Mouse (Mus musculus) gastrocnemius, postnatal 14 days (tissue): ENCODE measurements around the gene Piezo1. TPM values are rescaled to one million over a fixed set of nuclear protein-coding genes. Genes with fewer than 3 reads are reported as not detected.

Experiments used
- DNase-seq: peaks from one replicate; pipeline ENCODE4 v3.0.0; 2021; ENCODE audit warnings: mixed read lengths
- intact Hi-C: fragments of 180-260 bp; cut with DNase I; formaldehyde crosslinking; loops from one replicate; pipeline ENCODE4 v1.15.1; 2025; ENCODE audit warnings: low total_unique reads
- total RNA-seq, 2 experiments: library from RNA; stranded (reverse); gene quantifications; 2 replicates each; pipeline ENCODE4 v1.2.3; 2021

The Piezo1 gene
- total RNA-seq, 2 experiments from 2014 or later = 15.1 to 15.4 TPM

- intact Hi-C loops = no loop called here
- no peak for DNase-seq
Measured at GRCm38 (mm10) chr8:122572751-122573150, 21.6 kb upstream of the Piezo1 start.

GRCm38 (mm10) chr8:122571750-122572267, 20.7 kb upstream of the Piezo1 start:
- no peak for DNase-seq
- intact Hi-C loops = no loop called here

GRCm38 (mm10) chr8:122571153-122571552, 20.0 kb upstream of the Piezo1 start:
- intact Hi-C loops = no loop called here
- DNase-seq = no peak

GRCm38 (mm10) chr8:122569996-122570395, 18.9 kb upstream of the Piezo1 start:
- intact Hi-C loops = no loop called here
- DNase-seq = no peak

GRCm38 (mm10) chr8:122569329-122569728, 18.2 kb upstream of the Piezo1 start:
- no peak for DNase-seq
- intact Hi-C loops = no loop called here

- intact Hi-C loops = no loop called here
- DNase-seq = no peak
Measured at GRCm38 (mm10) chr8:122568881-122569309, 17.8 kb upstream of the Piezo1 start.

- DNase-seq = no peak
- intact Hi-C loops = no loop called here
Measured at GRCm38 (mm10) chr8:122568109-122568504, 17.0 kb upstream of the Piezo1 start.

- intact Hi-C loops = no loop called here
- peak; percentile 95 for DNase-seq
Measured at GRCm38 (mm10) chr8:122567361-122568108, 16.4 kb upstream of the Piezo1 start, which contains the start of gene Cdt1. Gene Cdt1, plus strand, starts transcription at chr8:122568015.

- intact Hi-C loops = no loop called here
- DNase-seq = no peak
Measured at GRCm38 (mm10) chr8:122566766-122567165, 15.6 kb upstream of the Piezo1 start.

GRCm38 (mm10) chr8:122564363-122565352, 13.5 kb upstream of the Piezo1 start:
- intact Hi-C loops = no loop called here
- DNase-seq = no peak

- no peak for DNase-seq
- intact Hi-C loops = no loop called here
Measured at GRCm38 (mm10) chr8:122561199-122561598, 10.1 kb upstream of the Piezo1 start.

GRCm38 (mm10) chr8:122558671-122559349, 7.7 kb upstream of the Piezo1 start:
- no peak for DNase-seq
- intact Hi-C loops = no loop called here

- DNase-seq = no peak
- intact Hi-C loops = no loop called here
Measured at GRCm38 (mm10) chr8:122557248-122558038, 6.3 kb upstream of the Piezo1 start.

GRCm38 (mm10) chr8:122556030-122557009, 5.2 kb upstream of the Piezo1 start:
- DNase-seq = peak; percentile 70
- intact Hi-C loops = no loop called here

- intact Hi-C loops = no loop called here
- DNase-seq = no peak
Measured at GRCm38 (mm10) chr8:122554786-122555185, 3.7 kb upstream of the Piezo1 start.

GRCm38 (mm10) chr8:122550995-122551264, 199 bp downstream of the Piezo1 start:
- intact Hi-C loops = loop anchor here (2.0 kb wide), 1 partner anchor 50 kb away; no protein-coding TSS in a partner anchor

GRCm38 (mm10) chr8:122550234-122550994, 715 bp downstream of the Piezo1 start:
- intact Hi-C loops = loop anchor here (2.0 kb wide), 1 partner anchor 50 kb away; no protein-coding TSS in a partner anchor

More at GRCm38 (mm10) chr8:122550995-122551264, 199 bp downstream of the Piezo1 start:
- no peak for DNase-seq

More at GRCm38 (mm10) chr8:122550234-122550994, 715 bp downstream of the Piezo1 start:
- DNase-seq = peak; percentile 65
